Mouse (Mus musculus) limb, embryonic 10.5 days (tissue): ENCODE results near the gene Znrf3. TPM values are rescaled to one million over a fixed set of nuclear protein-coding genes. Genes with fewer than 3 reads are reported as not detected.

ENCODE experiments used
- DNase-seq: peaks from one replicate; pipeline ENCODE4 v3.0.0-alpha.2; 2017; ENCODE audit warnings: low spot score
- H3K27ac ChIP-seq: fragments of 300-500 bp; sonication (generic); 2 replicates; pipeline ENCODE4 v1.5.1; 2016; ENCODE audit warnings: mild to moderate bottlenecking
- H3K27me3 ChIP-seq: fragments of 300-500 bp; sonication (generic); 2 replicates; pipeline ENCODE4 v1.6.1; 2016; ENCODE audit warnings: low read depth, mild to moderate bottlenecking; ENCODE audit not compliant: poor library complexity, severe bottlenecking
- H3K36me3 ChIP-seq: fragments of 300-500 bp; sonication (generic); 2 replicates; pipeline ENCODE4 v1.6.1; 2016; ENCODE audit warnings: mild to moderate bottlenecking, moderate library complexity
- H3K4me1 ChIP-seq: fragments of 300-500 bp; sonication (generic); 2 replicates; pipeline ENCODE4 v1.6.1; 2016
- H3K4me3 ChIP-seq: fragments of 300-500 bp; sonication (generic); 2 replicates; pipeline ENCODE4 v1.5.1; 2016; ENCODE audit warnings: mild to moderate bottlenecking, moderate library complexity
- H3K9me3 ChIP-seq: fragments of 300-500 bp; sonication (generic); replicated peaks from 2 replicates; pipeline ENCODE4 v1.6.1; 2016; ENCODE audit warnings: mild to moderate bottlenecking
- WGBS: fragments of 180-500 bp; shearing (Covaris S2); methylation state at CpG from one replicate; pipeline ENCODE4 v1.1.7; 2016; 5-methylcytosine and 5-hydroxymethylcytosine counted together
- polyA plus RNA-seq: library from polyadenylated mRNA; unstranded; fragments of >200 nt; fragmentation: Nextera tagmentation; extraction: Ambion mirVana; gene quantifications from 2 replicates; pipeline ENCODE4 v1.2.1, GENCODE M21; 2016

The Znrf3 gene
- polyA plus RNA-seq, 1 experiment from 2014 or later: 12.9 TPM

DNA sequence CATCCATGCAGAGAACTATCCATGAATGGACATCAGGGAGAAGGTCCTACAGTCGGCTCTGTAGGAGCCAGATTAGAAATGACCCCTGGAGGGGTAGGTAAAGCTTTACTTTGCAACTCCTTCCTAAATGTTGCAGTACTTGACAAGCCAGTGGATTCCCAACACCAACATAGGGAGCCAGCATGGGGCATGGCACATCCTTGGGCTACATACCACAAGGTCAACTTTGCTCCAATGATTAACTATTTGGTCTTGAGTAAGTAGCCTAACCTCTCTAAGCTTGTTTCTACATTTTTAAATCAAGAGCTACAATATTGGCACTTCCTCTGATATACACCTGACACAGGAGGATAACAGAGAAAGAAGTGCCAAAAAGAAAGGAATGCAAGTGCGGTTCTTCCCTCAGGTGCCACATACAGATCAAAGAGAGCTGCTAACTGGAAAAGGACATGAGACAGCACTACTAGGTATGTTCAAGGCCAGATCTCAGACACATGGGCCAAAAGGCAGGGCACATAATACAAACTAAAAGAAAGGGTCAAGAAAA, 31.9 kb downstream of the Znrf3 start:
- no peak for DNase-seq
- peaks cover 5% of the 10 kb centered on the region; the same call in 1 of the 2 replicates for H3K36me3 ChIP-seq
- H3K27me3 ChIP-seq: no peaks in the 10 kb centered on the region
- H3K4me3 ChIP-seq: no peak overlapping the region
- peaks cover 63% of the 10 kb centered on the region for H3K4me1 ChIP-seq
- no peaks in the 10 kb centered on the region for H3K9me3 ChIP-seq
- H3K27ac ChIP-seq: no peak overlapping the region
- 50% methylated on average over 2 of the region's 2 CpGs for WGBS

DNA sequence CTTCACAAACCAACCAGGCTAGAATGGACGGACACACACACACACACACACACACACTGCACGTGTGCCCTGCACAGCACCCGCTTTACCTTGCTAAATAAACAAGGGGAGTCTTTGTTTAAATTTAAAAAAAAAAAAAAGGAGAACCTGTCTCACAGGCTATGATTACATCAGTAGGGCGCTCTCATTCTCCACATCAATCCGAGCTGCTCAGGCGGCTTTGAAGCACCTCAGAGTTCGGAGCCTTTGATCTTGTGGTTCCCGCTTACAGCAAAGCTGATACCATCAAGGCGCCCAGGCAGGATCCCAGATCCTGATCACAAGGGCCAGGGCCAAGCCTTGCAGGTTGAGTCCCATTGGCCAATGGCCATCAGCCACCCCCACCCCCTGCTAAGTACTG, 33.1 kb downstream of the Znrf3 start:
- 11% methylated on average over 9 of the region's 9 CpGs for WGBS

GRCm38 (mm10) chr11:5404180-5404579, 40.5 kb downstream of the Znrf3 start:
- H3K36me3 ChIP-seq: no peaks in the 10 kb centered on the region
- H3K27me3 ChIP-seq: no peaks in the 10 kb centered on the region
- H3K4me3 ChIP-seq: no peak overlapping the region
- H3K4me1 ChIP-seq: peaks cover 17% of the 10 kb centered on the region
- H3K27ac ChIP-seq: no peak overlapping the region
- WGBS: 64% methylated on average over 2 of the region's 2 CpGs
- H3K9me3 ChIP-seq: no peaks in the 10 kb centered on the region
- DNase-seq: no peak

More for the DNA sequence above, 33.1 kb downstream of the Znrf3 start:
- no peaks in the 10 kb centered on the region for H3K9me3 ChIP-seq
- no peak overlapping the region for H3K27ac ChIP-seq
- peak; percentile 42 for DNase-seq
- no peak overlapping the region for H3K4me3 ChIP-seq
- H3K27me3 ChIP-seq: no peaks in the 10 kb centered on the region
- H3K36me3 ChIP-seq: peaks cover 5% of the 10 kb centered on the region; the same call in 1 of the 2 replicates
- peaks cover 54% of the 10 kb centered on the region for H3K4me1 ChIP-seq

- Histone ChIP-seq H3K27me3 (no peaks in the 10 kb centered on the region), H3K27ac (no peak overlapping the region), H3K9me3 (no peaks in the 10 kb centered on the region), H3K36me3 (no peaks in the 10 kb centered on the region), H3K4me1 (peaks cover 17% of the 10 kb centered on the region), H3K4me3 (no peak overlapping the region)
- WGBS: 94% methylated on average over 4 of the region's 4 CpGs
- no peak for DNase-seq
Measured at GRCm38 (mm10) chr11:5402127-5402733, 42.4 kb downstream of the Znrf3 start.

- 75% methylated on average over 3 of the region's 3 CpGs for WGBS
- Histone ChIP-seq H3K27me3 (no peaks in the 10 kb centered on the region), H3K4me3 (no peak overlapping the region), H3K27ac (no peak overlapping the region), H3K4me1 (peaks cover 6% of the 10 kb centered on the region), H3K9me3 (no peaks in the 10 kb centered on the region), H3K36me3 (no peaks in the 10 kb centered on the region)
- no peak for DNase-seq
Measured at GRCm38 (mm10) chr11:5398301-5399053, 46.2 kb downstream of the Znrf3 start.

- Histone ChIP-seq H3K4me3 (no peak overlapping the region), H3K9me3 (no peaks in the 10 kb centered on the region), H3K27ac (peak overlapping the region; percentile 39; the same call in 1 of the 2 replicates), H3K4me1 (peaks cover 17% of the 10 kb centered on the region), H3K27me3 (no peaks in the 10 kb centered on the region), H3K36me3 (no peaks in the 10 kb centered on the region)
- DNase-seq: peak; percentile 29
- 33% methylated on average over 4 of the region's 4 CpGs for WGBS
Measured at GRCm38 (mm10) chr11:5390969-5391831, 53.4 kb downstream of the Znrf3 start.

DNA sequence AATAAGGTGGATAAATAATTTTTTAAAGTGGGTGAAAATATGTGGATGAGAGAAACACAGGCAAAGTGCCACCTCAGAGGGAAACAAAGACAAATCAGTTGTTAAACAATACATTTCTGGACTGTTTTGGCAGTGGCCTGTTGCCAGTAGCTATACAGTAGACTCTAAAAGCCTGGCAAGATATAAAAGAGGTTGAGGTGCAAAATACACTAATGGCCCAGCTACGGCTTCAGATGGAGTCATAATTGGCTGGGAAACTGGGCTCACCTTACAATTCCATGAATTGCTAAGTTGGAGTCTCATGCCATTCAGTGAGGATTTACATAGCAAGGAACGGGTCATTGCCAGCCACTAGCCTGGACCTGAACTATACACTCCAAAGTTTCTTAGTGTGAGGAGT, 62.0 kb downstream of the Znrf3 start:
- no peaks in the 10 kb centered on the region for H3K9me3 ChIP-seq
- DNase-seq: no peak
- H3K36me3 ChIP-seq: no peaks in the 10 kb centered on the region
- H3K4me1 ChIP-seq: peaks cover 9% of the 10 kb centered on the region
- WGBS: 88% methylated on average over 2 of the region's 2 CpGs
- no peak overlapping the region for H3K27ac ChIP-seq
- no peaks in the 10 kb centered on the region for H3K27me3 ChIP-seq
- H3K4me3 ChIP-seq: no peak overlapping the region

GRCm38 (mm10) chr11:5381226-5381625, 63.4 kb downstream of the Znrf3 start:
- H3K27ac ChIP-seq: no peak overlapping the region
- no peaks in the 10 kb centered on the region for H3K9me3 ChIP-seq
- H3K27me3 ChIP-seq: no peaks in the 10 kb centered on the region
- no peak overlapping the region for H3K4me3 ChIP-seq
- H3K36me3 ChIP-seq: no peaks in the 10 kb centered on the region
- 91% methylated on average over 5 of the region's 5 CpGs for WGBS
- no peak for DNase-seq
- peaks cover 9% of the 10 kb centered on the region for H3K4me1 ChIP-seq

DNA sequence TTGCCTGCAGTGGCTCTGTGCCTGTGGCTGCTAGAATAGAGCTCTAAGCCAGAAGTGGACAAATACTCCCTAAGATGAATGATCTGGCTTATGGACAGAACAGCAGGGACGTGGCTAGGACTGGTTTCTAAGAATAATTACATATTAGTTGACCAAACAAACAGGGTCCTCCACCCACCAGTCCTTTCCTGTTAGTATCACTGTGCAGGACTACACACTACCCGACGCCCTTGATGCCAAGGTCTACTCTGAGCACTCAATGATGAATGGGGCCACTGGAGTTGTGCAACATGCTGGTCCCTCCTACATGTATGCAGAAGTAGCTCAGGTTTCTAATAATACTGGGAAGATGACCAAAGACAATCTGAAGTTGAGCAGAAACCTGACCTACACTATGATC, 64.4 kb downstream of the Znrf3 start:
- Histone ChIP-seq H3K27ac (no peak overlapping the region), H3K36me3 (no peaks in the 10 kb centered on the region), H3K4me3 (no peak overlapping the region), H3K4me1 (peaks cover 9% of the 10 kb centered on the region), H3K27me3 (no peaks in the 10 kb centered on the region), H3K9me3 (no peaks in the 10 kb centered on the region)
- no peak for DNase-seq
- WGBS: 87% methylated on average over 3 of the region's 3 CpGs

- no peaks in the 10 kb centered on the region for H3K27me3 ChIP-seq
- H3K9me3 ChIP-seq: no peaks in the 10 kb centered on the region
- whole genome bisulfite sequencing: 84% methylated on average over 10 of the region's 10 CpGs
- DNase-seq: no peak
- no peak overlapping the region for H3K27ac ChIP-seq
- no peaks in the 10 kb centered on the region for H3K36me3 ChIP-seq
- H3K4me3 ChIP-seq: no peak overlapping the region
- no peaks in the 10 kb centered on the region for H3K4me1 ChIP-seq
Measured at GRCm38 (mm10) chr11:5369176-5369575, 75.5 kb downstream of the Znrf3 start.

- no peak for DNase-seq
- Histone ChIP-seq H3K4me1 (no peaks in the 10 kb centered on the region), H3K27ac (no peak overlapping the region)
Measured at GRCm38 (mm10) chr11:5368492-5368891, 76.2 kb downstream of the Znrf3 start.

DNA sequence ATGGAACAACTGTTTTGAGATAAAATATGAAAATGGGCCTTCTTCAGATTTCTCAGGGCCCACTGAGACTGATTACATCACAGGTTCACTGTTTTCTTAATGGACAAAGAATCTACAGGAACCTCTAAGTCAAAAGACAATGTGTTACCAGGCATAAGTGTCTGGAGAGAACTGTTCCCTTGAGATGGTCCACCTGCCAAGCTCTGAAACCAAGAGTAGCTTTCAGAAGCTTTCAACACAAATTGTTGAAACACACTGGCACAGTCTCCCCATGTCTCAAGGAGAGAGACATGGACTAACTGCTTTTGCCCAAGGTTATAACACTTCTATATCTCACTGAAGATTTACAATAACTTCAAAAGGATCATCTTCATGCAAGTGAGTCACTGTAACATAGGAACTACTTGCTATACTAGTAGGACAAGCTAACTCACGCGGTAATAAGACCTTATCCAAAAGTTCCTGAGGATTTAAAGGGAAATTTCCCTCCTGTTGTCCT, 89.3 kb downstream of the Znrf3 start:
- no peak overlapping the region for H3K27ac ChIP-seq
- no peaks in the 10 kb centered on the region for H3K27me3 ChIP-seq
- no peaks in the 10 kb centered on the region for H3K4me1 ChIP-seq
- no peaks in the 10 kb centered on the region for H3K9me3 ChIP-seq
- DNase-seq: no peak
- H3K36me3 ChIP-seq: peaks cover 4% of the 10 kb centered on the region
- 96% methylated on average over 2 of the region's 2 CpGs for WGBS
- H3K4me3 ChIP-seq: no peak overlapping the region

More at GRCm38 (mm10) chr11:5368492-5368891, 76.2 kb downstream of the Znrf3 start:
- Histone ChIP-seq H3K9me3 (no peaks in the 10 kb centered on the region), H3K36me3 (no peaks in the 10 kb centered on the region), H3K27me3 (no peaks in the 10 kb centered on the region), H3K4me3 (no peak overlapping the region)
